Mouse (Mus musculus) hindbrain, embryonic 10.5 days (tissue): ENCODE measurements around the gene Gars. TPM values are rescaled to one million over a fixed set of nuclear protein-coding genes. Genes with fewer than 3 reads are reported as not detected.

Experiments
- DNase-seq: peaks from one replicate; pipeline ENCODE4 v3.0.0-alpha.2; 2017; ENCODE audit warnings: low spot score
- H3K27ac ChIP-seq: fragments of 300-500 bp; sonication (generic); 2 replicates; pipeline ENCODE4 v1.5.1; 2016; ENCODE audit warnings: mild to moderate bottlenecking, moderate library complexity
- H3K27me3 ChIP-seq: fragments of 300-500 bp; sonication (generic); 2 replicates; pipeline ENCODE4 v1.6.1; 2016; ENCODE audit warnings: mild to moderate bottlenecking; ENCODE audit not compliant: poor library complexity, insufficient read depth, severe bottlenecking
- H3K36me3 ChIP-seq: fragments of 300-500 bp; sonication (generic); 2 replicates; pipeline ENCODE4 v1.6.1; 2016; ENCODE audit warnings: mild to moderate bottlenecking, moderate library complexity
- H3K4me1 ChIP-seq: fragments of 300-500 bp; sonication (generic); replicated peaks from 2 replicates; pipeline ENCODE4 v1.6.1; 2016; ENCODE audit warnings: mild to moderate bottlenecking
- H3K4me3 ChIP-seq: fragments of 300-500 bp; sonication (generic); 2 replicates; pipeline ENCODE4 v1.5.1; 2016; ENCODE audit warnings: mild to moderate bottlenecking, moderate library complexity
- H3K9me3 ChIP-seq: fragments of 300-500 bp; sonication (generic); 2 replicates; pipeline ENCODE4 v1.6.1; 2016; ENCODE audit warnings: mild to moderate bottlenecking, moderate library complexity
- WGBS: fragments of 180-500 bp; shearing (Covaris S2); methylation state at CpG from one replicate; pipeline ENCODE4 v1.1.7; 2016; 5-methylcytosine and 5-hydroxymethylcytosine counted together
- polyA plus RNA-seq: library from polyadenylated mRNA; unstranded; fragments of >200 nt; fragmentation: Nextera tagmentation; extraction: Ambion mirVana; gene quantifications from 2 replicates; pipeline ENCODE4 v1.2.1, GENCODE M21; 2016

Gene Gars
- polyA plus RNA-seq, 1 experiment from 2014 or later, result 210 TPM

GRCm38 (mm10) chr6:55081379-55081778 is 43.6 kb downstream of the Gars start:
- no peak for DNase-seq
- H3K27ac ChIP-seq, result no peak overlapping the region
- 0 out of 2 replicates have a peak, but pooled peaks cover 6% of the 10 kb centered on the region for H3K4me1 ChIP-seq
- no peak overlapping the region for H3K4me3 ChIP-seq
- 94% methylated on average over 3 of the region's 3 CpGs for WGBS
- H3K36me3 ChIP-seq, result peaks cover 53% of the 10 kb centered on the region
- H3K9me3 ChIP-seq, result no peaks in the 10 kb centered on the region
- H3K27me3 ChIP-seq, result no peaks in the 10 kb centered on the region

GRCm38 (mm10) chr6:55082261-55083051 is 44.6 kb downstream of the Gars start:
- Histone ChIP-seq H3K27me3 (no peaks in the 10 kb centered on the region), H3K36me3 (peaks cover 43% of the 10 kb centered on the region), H3K27ac (no peak overlapping the region), H3K4me1 (0 out of 2 replicates have a peak, but pooled peaks cover 8% of the 10 kb centered on the region), H3K4me3 (no peak overlapping the region), H3K9me3 (no peaks in the 10 kb centered on the region)
- DNase-seq, result no peak
- WGBS, result 76% methylated on average over 7 of the region's 7 CpGs

GRCm38 (mm10) chr6:55087355-55087754 is 49.5 kb downstream of the Gars start:
- H3K4me3 ChIP-seq, result no peak overlapping the region
- H3K4me1 ChIP-seq, result 0 out of 2 replicates have a peak, but pooled peaks cover 8% of the 10 kb centered on the region
- DNase-seq, result no peak
- H3K27ac ChIP-seq, result no peak overlapping the region
- 59% methylated on average over 4 of the region's 4 CpGs for WGBS
- H3K9me3 ChIP-seq, result no peaks in the 10 kb centered on the region
- no peaks in the 10 kb centered on the region for H3K36me3 ChIP-seq
- H3K27me3 ChIP-seq, result no peaks in the 10 kb centered on the region

GRCm38 (mm10) chr6:55090639-55091038 is 52.8 kb downstream of the Gars start:
- Histone ChIP-seq H3K27me3 (no peaks in the 10 kb centered on the region), H3K4me3 (no peak overlapping the region), H3K27ac (no peak overlapping the region), H3K4me1 (0 out of 2 replicates have a peak, but pooled peaks cover 3% of the 10 kb centered on the region), H3K36me3 (no peaks in the 10 kb centered on the region), H3K9me3 (no peaks in the 10 kb centered on the region)
- DNase-seq, result no peak
- 44% methylated on average over 4 of the region's 4 CpGs for WGBS

GRCm38 (mm10) chr6:55091396-55091795 is 53.6 kb downstream of the Gars start:
- 95% methylated on average over 9 of the region's 9 CpGs for WGBS
- Histone ChIP-seq H3K4me3 (no peak overlapping the region), H3K27ac (no peak overlapping the region), H3K27me3 (no peaks in the 10 kb centered on the region), H3K9me3 (no peaks in the 10 kb centered on the region), H3K36me3 (no peaks in the 10 kb centered on the region), H3K4me1 (0 out of 2 replicates have a peak, but pooled peaks cover 3% of the 10 kb centered on the region)
- no peak for DNase-seq

GRCm38 (mm10) chr6:55093431-55094146 is 55.8 kb downstream of the Gars start:
- Histone ChIP-seq H3K36me3 (no peaks in the 10 kb centered on the region), H3K27me3 (no peaks in the 10 kb centered on the region), H3K4me3 (no peak overlapping the region), H3K27ac (no peak overlapping the region), H3K9me3 (no peaks in the 10 kb centered on the region), H3K4me1 (no peaks in the 10 kb centered on the region)
- WGBS, result 81% methylated on average over 6 of the region's 6 CpGs
- DNase-seq, result peak; percentile 6

- WGBS, result 83% methylated on average over 5 of the region's 5 CpGs
- no peaks in the 10 kb centered on the region for H3K27me3 ChIP-seq
- H3K4me3 ChIP-seq, result no peak overlapping the region
- no peak overlapping the region for H3K27ac ChIP-seq
- no peak for DNase-seq
- H3K36me3 ChIP-seq, result no peaks in the 10 kb centered on the region
- no peaks in the 10 kb centered on the region for H3K9me3 ChIP-seq
- no peaks in the 10 kb centered on the region for H3K4me1 ChIP-seq
These were observed 60.2 kb downstream of the Gars start for GRCm38 (mm10) chr6:55098030-55098429.

GRCm38 (mm10) chr6:55098603-55099002 is 60.8 kb downstream of the Gars start:
- Histone ChIP-seq H3K9me3 (no peaks in the 10 kb centered on the region), H3K4me1 (no peaks in the 10 kb centered on the region), H3K36me3 (no peaks in the 10 kb centered on the region), H3K27me3 (no peaks in the 10 kb centered on the region), H3K4me3 (no peak overlapping the region), H3K27ac (no peak overlapping the region)
- no peak for DNase-seq
- 85% methylated on average over 5 of the region's 5 CpGs for WGBS

- Histone ChIP-seq H3K27ac (no peak overlapping the region), H3K4me3 (no peak overlapping the region), H3K9me3 (no peaks in the 10 kb centered on the region), H3K36me3 (no peaks in the 10 kb centered on the region), H3K27me3 (peaks cover 8% of the 10 kb centered on the region), H3K4me1 (0 out of 2 replicates have a peak, but pooled peaks cover 3% of the 10 kb centered on the region)
- DNase-seq, result peak; percentile 50
- WGBS, result 17% methylated on average over 7 of the region's 7 CpGs
These were observed 70.6 kb downstream of the Gars start for GRCm38 (mm10) chr6:55108358-55108757.

GRCm38 (mm10) chr6:55117325-55118109 is 79.7 kb downstream of the Gars start:
- Histone ChIP-seq H3K27me3 (peaks cover 87% of the 10 kb centered on the region), H3K36me3 (no peaks in the 10 kb centered on the region), H3K9me3 (no peaks in the 10 kb centered on the region), H3K4me1 (peaks cover 24% of the 10 kb centered on the region), H3K4me3 (peak overlapping the region; percentile 61), H3K27ac (peak overlapping the region; percentile 64)
- peak; percentile 49 for DNase-seq
- under 1% methylated on average over 67 of the region's 68 CpGs for WGBS

- H3K4me1 ChIP-seq, result peaks cover 13% of the 10 kb centered on the region
- H3K27ac ChIP-seq, result no peak overlapping the region
- no peaks in the 10 kb centered on the region for H3K36me3 ChIP-seq
- 53% methylated on average over 4 of the region's 4 CpGs for WGBS
- no peak for DNase-seq
- H3K9me3 ChIP-seq, result no peaks in the 10 kb centered on the region
- no peak overlapping the region for H3K4me3 ChIP-seq
- peaks cover 41% of the 10 kb centered on the region for H3K27me3 ChIP-seq
These were observed 85.2 kb downstream of the Gars start for GRCm38 (mm10) chr6:55123056-55123455.

GRCm38 (mm10) chr6:55126576-55126975 is 88.8 kb downstream of the Gars start:
- Histone ChIP-seq H3K36me3 (no peaks in the 10 kb centered on the region), H3K4me1 (peaks cover 9% of the 10 kb centered on the region), H3K4me3 (no peak overlapping the region), H3K9me3 (no peaks in the 10 kb centered on the region), H3K27ac (no peak overlapping the region), H3K27me3 (peaks cover 11% of the 10 kb centered on the region; the same call in 1 of the 2 replicates)
- no peak for DNase-seq
- WGBS, result 78% methylated on average over 5 of the region's 5 CpGs
